Mouse (Mus musculus) ES-Bruce4 (cell line): ENCODE results near the gene Myo18b.

Experiments used
- CTCF ChIP-seq: IDR thresholded peaks from one replicate; pipeline ENCODE4 v1.8.1; 2011; ENCODE audit warnings: low read depth, low read length
- EP300 ChIP-seq: IDR thresholded peaks from 2 replicates; pipeline ENCODE4 v1.6.1; 2011; ENCODE audit warnings: low read depth, low read length; ENCODE audit not compliant: insufficient read depth
- POLR2A ChIP-seq: IDR thresholded peaks from one replicate; pipeline ENCODE4 v1.8.1; 2011; ENCODE audit warnings: low read length; ENCODE audit not compliant: insufficient read depth

- TF ChIP-seq POLR2A (no peak), CTCF (no peak), EP300 (no peak)
These were observed 44.8 kb downstream of the Myo18b start for GRCm38 (mm10) chr5:112851389-112851788.
